Mouse (Mus musculus) lung, postnatal 14 days (tissue): ENCODE data around the gene Smtnl2.
"Not testable (repeated sequence)": the region's sequence is repeated elsewhere in the genome, so short reads cannot be mapped to it uniquely, and the experiment has no call there.

ENCODE experiments used
- DNase-seq: peaks from one replicate; pipeline ENCODE4 v3.0.0; 2021

The Smtnl2 gene

GRCm38 (mm10) chr11:72354971-72355728, 56.4 kb downstream of the Smtnl2 start:
- DNase-seq: peak; percentile 90

DNA sequence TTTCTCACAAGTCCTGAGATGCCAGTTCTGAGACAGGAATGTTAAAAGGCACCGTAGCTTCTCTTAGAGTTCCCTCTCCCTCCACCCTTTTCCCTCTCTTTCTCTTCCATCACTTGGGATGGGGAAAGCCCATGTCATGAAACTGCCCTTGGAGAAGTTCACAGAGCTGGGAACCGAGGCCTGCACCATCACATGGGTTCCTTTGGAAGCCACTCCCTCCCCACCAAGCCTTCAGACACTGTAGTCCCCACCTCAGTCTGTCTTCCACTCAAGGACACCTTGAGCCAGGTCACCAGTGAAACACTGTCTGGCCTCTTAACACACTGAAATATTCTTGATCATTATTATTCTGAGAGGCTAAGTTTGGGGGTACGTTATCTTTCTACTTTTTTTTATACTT, 58.3 kb downstream of the Smtnl2 start:
- no peak for DNase-seq

DNA sequence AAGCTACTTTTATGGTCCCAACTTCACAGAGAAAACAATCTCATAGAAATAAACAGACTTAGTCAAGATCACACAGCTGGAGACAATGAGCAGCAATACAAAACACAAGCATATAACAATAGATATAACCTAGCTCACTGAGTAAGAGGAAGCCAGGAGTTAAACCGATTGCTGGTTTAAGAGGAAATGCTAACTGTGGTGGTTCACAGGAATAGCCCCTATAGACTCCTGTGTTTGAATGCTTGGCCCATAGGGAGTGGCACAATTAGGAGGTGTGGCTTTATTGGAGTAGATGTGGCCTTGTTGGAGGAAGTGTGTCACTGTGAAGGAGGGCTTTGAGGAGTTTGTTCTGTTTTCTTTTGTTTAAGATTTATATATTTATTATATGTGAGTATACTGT, 59.2 kb downstream of the Smtnl2 start:
- no peak for DNase-seq

GRCm38 (mm10) chr11:72349652-72350051, 61.9 kb downstream of the Smtnl2 start:
- no peak for DNase-seq

- DNase-seq: no peak
Measured at GRCm38 (mm10) chr11:72349016-72349415, 62.5 kb downstream of the Smtnl2 start.

GRCm38 (mm10) chr11:72348563-72348962, 63.0 kb downstream of the Smtnl2 start:
- no peak for DNase-seq

DNA sequence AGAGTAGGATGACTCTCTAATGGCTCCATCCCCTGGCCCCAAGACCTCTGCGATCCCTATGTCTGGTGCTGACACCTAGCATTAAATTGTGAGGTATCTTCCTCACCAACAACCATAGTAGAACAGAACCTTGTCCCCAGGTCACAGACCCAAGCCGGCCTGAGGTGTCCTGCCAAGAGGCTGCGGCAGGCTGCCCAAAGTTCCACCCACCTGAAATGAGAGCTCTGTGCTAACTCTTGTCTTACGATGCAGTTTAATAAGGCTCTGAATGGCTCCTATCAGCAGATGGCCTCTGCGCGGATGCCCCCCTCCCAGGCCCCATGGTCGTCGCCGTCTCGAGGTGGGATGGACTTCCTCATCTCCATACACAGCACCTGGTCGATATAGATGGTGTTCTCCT, 67.0 kb downstream of the Smtnl2 start:
- DNase-seq: no peak

DNA sequence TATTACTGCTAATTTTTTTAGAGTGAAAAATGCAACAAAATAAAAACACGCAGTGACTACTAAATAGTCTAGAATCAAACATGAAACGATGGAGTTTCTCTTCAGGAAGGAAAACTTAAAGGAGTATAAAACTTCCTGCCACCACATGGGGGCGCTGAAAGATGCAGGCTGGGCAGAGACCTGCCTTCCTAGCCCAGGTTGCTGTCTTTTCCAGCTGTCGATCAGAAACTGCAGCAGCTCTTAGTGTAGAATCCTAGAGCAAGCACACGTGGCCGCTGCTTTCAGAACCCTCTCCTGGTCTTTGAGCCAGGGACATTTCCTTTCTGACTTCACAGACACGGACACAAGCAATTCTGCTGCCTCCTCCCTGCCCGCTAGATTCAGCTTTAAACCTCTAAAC, 67.6 kb downstream of the Smtnl2 start:
- peak; percentile 74 for DNase-seq

DNA sequence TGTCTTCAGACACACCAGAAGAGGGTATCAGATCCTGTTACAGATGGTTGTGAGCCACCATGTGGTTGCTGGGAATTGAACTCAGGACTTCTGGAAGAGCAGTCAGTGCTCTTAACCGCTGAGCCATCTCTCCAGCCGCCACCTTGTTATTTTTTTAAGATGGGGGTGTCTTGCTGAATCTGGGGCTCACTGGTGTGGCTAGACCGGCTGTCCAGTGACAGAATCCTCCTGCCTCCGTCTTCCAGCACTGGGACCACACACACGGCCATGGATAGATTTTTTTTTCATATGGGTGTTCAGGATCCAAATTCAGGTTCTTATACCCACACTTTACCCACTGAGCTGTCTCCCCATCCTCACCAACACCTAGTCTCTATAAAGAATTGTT, 68.3 kb downstream of the Smtnl2 start:
- DNase-seq: not testable (repeated sequence)

DNA sequence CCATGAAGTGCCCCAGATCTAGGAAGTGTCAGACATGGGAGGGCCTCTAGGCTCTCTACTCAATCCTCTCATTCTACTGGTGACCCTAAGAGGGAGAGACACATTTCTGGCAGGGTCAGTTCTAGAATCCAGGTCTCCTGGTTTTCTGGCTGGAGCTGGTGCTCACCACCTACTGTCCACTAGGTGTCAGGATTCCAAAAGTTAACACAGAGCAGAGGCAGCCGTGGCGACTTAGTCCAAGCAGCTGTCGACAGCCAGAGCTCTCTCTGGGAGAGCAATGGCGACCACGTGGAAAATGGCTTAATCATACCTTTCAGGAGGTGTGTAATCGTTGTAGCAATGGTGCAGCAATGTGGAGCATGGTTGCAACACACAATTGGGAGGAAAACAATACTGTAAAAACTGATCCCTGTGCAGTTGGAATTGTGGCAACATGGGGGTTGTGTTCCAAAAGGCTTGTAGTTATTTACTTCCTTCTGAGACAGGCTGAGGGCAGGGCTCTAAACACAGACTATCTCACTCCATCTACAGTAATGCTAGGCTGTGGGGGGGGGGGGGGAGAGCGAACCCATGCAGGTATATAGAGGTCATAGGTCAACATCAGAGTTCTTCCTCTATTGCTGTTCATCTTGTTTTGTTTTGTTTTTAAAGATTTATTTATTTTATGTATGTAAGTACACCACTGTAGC, 68.8 kb downstream of the Smtnl2 start:
- DNase-seq: peak; percentile 63

GRCm38 (mm10) chr11:72339716-72340115, 71.8 kb downstream of the Smtnl2 start:
- DNase-seq: no peak
